Mouse (Mus musculus): Measurements from ENCODE around the gene Atoh1. TPM values are rescaled to one million over a fixed set of nuclear protein-coding genes. Genes with fewer than 3 reads are reported as not detected.
A peak's percentile ranks its signal among the peaks of the same experiment; 100 is the strongest.

Atoh1 gene
- total RNA-seq (2014; rRNA removed) (12.1 and 24.4 TPM in 2 replicates), polyA plus RNA-seq (2015; fragmentation: Nextera tagmentation; extraction: Ambion mirVana) (6.7 and 8.5 TPM in 2 replicates)

GRCm38 (mm10) chr6:64728499-64729198, at the start of gene Atoh1:
Gene Atoh1 (plus strand): TSS chr6:64729125.
- Histone ChIP-seq H3K4me3 (ENCODE audit: low read length) (peak within 1 kb of the TSS; percentile 45), H3K4me2 (ENCODE audit: low read depth, low read length) (peak within 1 kb of the TSS; percentile 56), H3K9me3 (ENCODE audit: low read length) (no peaks in the 10 kb centered on the region), H3K4me1 (ENCODE audit: insufficient read depth, low read length) (0 out of 2 replicates have a peak, but pooled peaks cover 4% of the 10 kb centered on the region), H3K36me3 (ENCODE audit: insufficient read depth, low read length) (no peaks in the 10 kb centered on the region), H3K9ac (replicated peaks; ENCODE audit: low read length) (peak within 1 kb of the TSS; percentile 43), H3K27ac (peak within 1 kb of the TSS; percentile 48; the same call in 1 of the 2 replicates), H3K27me3 (ENCODE audit: insufficient read depth, low read length) (peaks cover 9% of the 10 kb centered on the region; the same call in 1 of the 2 replicates)
- DNase-seq (ENCODE audit: low spot score) (peak; percentile 73), ATAC-seq (peak; percentile 84)
- under 1% methylated on average over 34 of the region's 34 CpGs for WGBS
- no peak for TF ChIP-seq CTCF (IDR thresholded peaks at IDR 0.05; ENCODE audit: low read depth)

- Histone ChIP-seq H3K4me3 (ENCODE audit: low read length) (no peak overlapping the region), H3K27me3 (ENCODE audit: insufficient read depth, low read length) (no peaks in the 10 kb centered on the region), H3K27ac (no peak overlapping the region), H3K4me1 (ENCODE audit: insufficient read depth, low read length) (no peaks in the 10 kb centered on the region), H3K36me3 (ENCODE audit: insufficient read depth, low read length) (no peaks in the 10 kb centered on the region), H3K9ac (replicated peaks; ENCODE audit: low read length) (no peak overlapping the region), H3K4me2 (ENCODE audit: low read depth, low read length) (no peak overlapping the region), H3K9me3 (ENCODE audit: low read length) (no peaks in the 10 kb centered on the region)
- peak; percentile 71 for DNase-seq (ENCODE audit: low spot score)
- TF ChIP-seq CTCF (IDR thresholded peaks at IDR 0.05; ENCODE audit: low read depth), result peak; percentile 83
- peak; percentile 57 for ATAC-seq
- WGBS, result 34% methylated on average over 9 of the region's 9 CpGs
Measured at GRCm38 (mm10) chr6:64683974-64684373, 45.0 kb upstream of the Atoh1 start.

- Histone ChIP-seq H3K4me3 (ENCODE audit: low read length) (no peak overlapping the region), H3K9me3 (ENCODE audit: low read length) (no peaks in the 10 kb centered on the region), H3K9ac (replicated peaks; ENCODE audit: low read length) (no peak overlapping the region), H3K27ac (no peak overlapping the region), H3K27me3 (ENCODE audit: insufficient read depth, low read length) (no peaks in the 10 kb centered on the region), H3K4me2 (ENCODE audit: low read depth, low read length) (peak overlapping the region; percentile 46), H3K36me3 (ENCODE audit: insufficient read depth, low read length) (no peaks in the 10 kb centered on the region), H3K4me1 (ENCODE audit: insufficient read depth, low read length) (no peaks in the 10 kb centered on the region)
- DNase-seq (ENCODE audit: low spot score) (peak; percentile 85), ATAC-seq (peak; percentile 41)
- WGBS, result 6% methylated on average over 5 of the region's 5 CpGs
- TF ChIP-seq CTCF (IDR thresholded peaks at IDR 0.05; ENCODE audit: low read depth), result peak; percentile 88
Measured at GRCm38 (mm10) chr6:64684973-64685372, 44.0 kb upstream of the Atoh1 start.

GRCm38 (mm10) chr6:64688181-64688944, 40.6 kb upstream of the Atoh1 start:
- no peak for TF ChIP-seq CTCF (IDR thresholded peaks at IDR 0.05; ENCODE audit: low read depth)
- WGBS, result 3% methylated on average over 19 of the region's 19 CpGs
- Histone ChIP-seq H3K9me3 (ENCODE audit: low read length) (no peaks in the 10 kb centered on the region), H3K4me2 (ENCODE audit: low read depth, low read length) (peak overlapping the region; percentile 57), H3K27ac (peak overlapping the region; percentile 67), H3K36me3 (ENCODE audit: insufficient read depth, low read length) (no peaks in the 10 kb centered on the region), H3K9ac (replicated peaks; ENCODE audit: low read length) (no peak overlapping the region), H3K4me1 (ENCODE audit: insufficient read depth, low read length) (no peaks in the 10 kb centered on the region), H3K27me3 (ENCODE audit: insufficient read depth, low read length) (no peaks in the 10 kb centered on the region), H3K4me3 (ENCODE audit: low read length) (peak overlapping the region; percentile 23)
- ATAC-seq (peak; percentile 76), DNase-seq (ENCODE audit: low spot score) (peak; percentile 64)

GRCm38 (mm10) chr6:64694688-64695087, 34.2 kb upstream of the Atoh1 start:
- Histone ChIP-seq H3K9me3 (ENCODE audit: low read length) (no peaks in the 10 kb centered on the region), H3K27ac (no peak overlapping the region), H3K4me1 (ENCODE audit: insufficient read depth, low read length) (no peaks in the 10 kb centered on the region), H3K27me3 (ENCODE audit: insufficient read depth, low read length) (no peaks in the 10 kb centered on the region), H3K4me2 (ENCODE audit: low read depth, low read length) (0 out of 2 replicates have a peak overlapping the region, but pooled peaks have one; percentile 2), H3K4me3 (ENCODE audit: low read length) (no peak overlapping the region), H3K9ac (replicated peaks; ENCODE audit: low read length) (no peak overlapping the region), H3K36me3 (ENCODE audit: insufficient read depth, low read length) (no peaks in the 10 kb centered on the region)
- DNase-seq (ENCODE audit: low spot score), result no peak
- ATAC-seq, result no peak
- no peak for TF ChIP-seq CTCF (IDR thresholded peaks at IDR 0.05; ENCODE audit: low read depth)
- 22% methylated on average over 7 of the region's 7 CpGs for WGBS

GRCm38 (mm10) chr6:64703659-64704058, 25.3 kb upstream of the Atoh1 start:
- Histone ChIP-seq H3K9me3 (ENCODE audit: low read length) (no peaks in the 10 kb centered on the region), H3K4me2 (ENCODE audit: low read depth, low read length) (no peak overlapping the region), H3K9ac (replicated peaks; ENCODE audit: low read length) (no peak overlapping the region), H3K27me3 (ENCODE audit: insufficient read depth, low read length) (no peaks in the 10 kb centered on the region), H3K4me1 (ENCODE audit: insufficient read depth, low read length) (no peaks in the 10 kb centered on the region), H3K36me3 (ENCODE audit: insufficient read depth, low read length) (no peaks in the 10 kb centered on the region), H3K27ac (no peak overlapping the region), H3K4me3 (ENCODE audit: low read length) (no peak overlapping the region)
- whole genome bisulfite sequencing, result 61% methylated on average over 2 of the region's 2 CpGs
- no peak for TF ChIP-seq CTCF (IDR thresholded peaks at IDR 0.05; ENCODE audit: low read depth)
- DNase-seq (ENCODE audit: low spot score), result peak; percentile 31
- ATAC-seq, result 0 out of 2 replicates have a peak, but pooled peaks have one; percentile 55
